Mouse (Mus musculus): Measurements from ENCODE around the gene Cisd3. TPM values are rescaled to one million over a fixed set of nuclear protein-coding genes. Genes with fewer than 3 reads are reported as not detected.
"Not testable (repeated sequence)": the region's sequence is repeated elsewhere in the genome, so short reads cannot be mapped to it uniquely, and the experiment has no call there.

Cisd3 gene
- polyA plus RNA-seq, 1 experiment = 318 TPM

DNA sequence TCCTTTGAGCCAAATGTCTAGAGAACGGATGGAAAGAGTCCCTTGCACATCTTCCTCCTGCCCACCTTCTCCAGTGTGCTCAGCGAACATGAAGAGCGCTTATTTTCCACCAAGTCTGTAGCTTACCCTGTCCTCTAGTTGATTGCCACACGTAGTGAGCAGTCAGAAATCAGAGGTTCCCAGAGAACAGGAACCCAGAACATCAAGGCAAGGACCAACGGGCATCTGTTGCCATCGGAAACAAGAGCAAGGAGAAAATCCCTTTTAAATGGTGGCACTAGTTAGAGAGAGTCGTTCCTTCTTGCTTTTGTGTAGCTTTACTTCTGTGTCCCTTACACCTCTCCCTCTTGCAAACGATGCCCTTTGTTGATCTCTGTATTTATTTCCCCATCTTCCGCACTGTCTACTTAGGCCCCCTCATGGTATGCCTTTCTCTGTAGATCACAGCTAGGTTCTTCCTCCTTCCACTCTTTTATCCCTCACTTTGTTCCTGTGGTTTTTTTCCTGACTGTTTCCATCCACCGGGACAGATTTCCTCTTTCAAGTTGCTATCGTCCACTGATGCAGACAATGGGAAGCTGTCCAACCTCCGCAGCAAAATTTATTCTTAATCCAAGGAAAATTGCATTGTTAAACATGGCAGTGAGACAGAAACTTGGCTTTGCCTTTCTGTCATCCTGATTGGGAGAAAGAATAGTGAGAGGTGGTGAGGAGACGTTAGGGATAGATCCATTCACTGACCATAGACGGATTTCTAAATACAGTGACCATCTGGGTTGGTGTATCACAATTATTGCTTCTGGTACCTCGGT lies 16.2 kb downstream of the Cisd3 start:
- no peak for DNase-seq (ENCODE audit: low read depth, low spot score)
- 57% methylated on average over 15 of the region's 15 CpGs for WGBS

DNA sequence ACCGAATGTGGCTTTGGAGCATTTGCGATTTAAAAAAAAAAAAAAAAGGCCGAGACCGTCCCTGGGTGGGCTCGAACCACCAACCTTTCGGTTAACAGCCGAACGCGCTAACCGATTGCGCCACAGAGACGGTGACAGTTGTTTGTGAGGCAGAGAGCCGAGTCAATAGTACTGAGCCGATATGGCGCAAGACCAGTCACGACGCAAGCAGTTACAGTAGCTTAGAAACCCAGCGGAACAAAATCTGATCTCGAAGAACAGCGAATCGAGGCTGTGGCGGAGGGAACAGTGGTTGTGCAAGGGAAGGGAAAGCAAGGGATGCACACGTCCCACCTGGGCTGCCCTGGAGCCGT lies 16.7 kb downstream of the Cisd3 start:
- no peak for DNase-seq (ENCODE audit: low read depth, low spot score)
- under 1% methylated on average over 24 of the region's 24 CpGs for WGBS

DNA sequence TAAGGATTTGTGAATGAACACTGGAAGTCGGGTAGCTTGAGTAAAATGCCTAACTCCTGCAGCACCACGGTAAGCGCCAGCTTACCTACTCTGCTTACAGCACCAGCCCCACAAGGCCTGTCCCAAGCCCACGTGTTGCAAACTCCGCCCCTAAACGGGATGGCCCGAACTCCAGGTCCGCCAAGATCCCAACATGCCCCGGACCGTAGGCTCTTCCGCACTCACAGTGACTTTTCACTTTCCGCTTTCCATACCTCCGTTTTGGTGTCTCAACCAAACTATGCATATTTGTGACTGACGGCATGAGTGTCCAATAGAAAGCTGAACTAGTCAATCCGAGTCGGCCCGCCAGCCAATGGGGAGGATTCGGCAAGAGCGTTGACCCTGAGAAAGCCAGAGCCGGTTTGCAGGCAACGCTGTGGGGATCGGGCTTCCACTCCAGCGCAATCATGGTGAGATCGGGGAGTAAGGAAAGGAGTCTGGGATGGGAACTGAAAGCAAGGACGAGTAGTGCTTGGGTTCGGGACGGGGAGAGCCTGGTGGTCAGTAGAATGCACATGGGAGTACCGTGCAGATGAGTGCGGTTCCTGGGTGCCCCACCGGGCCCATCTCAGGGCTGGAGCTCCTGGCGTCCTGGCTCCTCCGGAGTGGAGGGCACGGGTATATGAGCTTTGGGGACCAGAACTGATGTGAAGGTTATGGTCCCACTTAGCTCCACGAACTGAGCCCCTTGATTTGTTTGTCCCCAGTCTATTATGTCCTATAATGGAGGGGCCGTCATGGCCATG lies 17.6 kb downstream of the Cisd3 start, which contains the start of gene Psmb3:
Psmb3 (plus strand) TSS at position 361 of the 788 bp plus-strand sequence.
- DNase-seq (ENCODE audit: low read depth, low spot score) = peak; percentile 100
- under 1% methylated on average over 35 of the region's 35 CpGs for WGBS

DNA sequence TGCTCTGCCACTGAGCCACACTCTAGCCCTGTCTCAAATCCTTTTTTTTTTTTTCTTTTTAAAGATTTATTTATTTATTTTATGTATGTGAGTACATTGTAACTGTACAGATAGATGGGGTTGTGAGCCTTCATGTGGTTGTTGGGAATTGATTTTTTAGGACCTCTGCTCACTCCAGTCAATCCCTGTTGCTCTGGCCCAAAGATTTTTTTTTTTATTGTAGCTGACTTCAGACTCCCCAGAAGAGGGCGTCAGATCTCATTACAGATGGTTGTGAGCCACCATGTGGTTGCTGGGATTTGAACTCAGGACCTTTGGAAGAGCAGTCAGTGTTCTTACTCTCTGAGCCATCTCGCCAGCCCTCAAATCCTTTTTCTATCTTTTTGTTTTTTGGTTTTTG lies 24.4 kb downstream of the Cisd3 start:
- 70% methylated on average over 2 of the region's 2 CpGs for WGBS
- DNase-seq (ENCODE audit: low read depth, low spot score) = not testable (repeated sequence)

DNA sequence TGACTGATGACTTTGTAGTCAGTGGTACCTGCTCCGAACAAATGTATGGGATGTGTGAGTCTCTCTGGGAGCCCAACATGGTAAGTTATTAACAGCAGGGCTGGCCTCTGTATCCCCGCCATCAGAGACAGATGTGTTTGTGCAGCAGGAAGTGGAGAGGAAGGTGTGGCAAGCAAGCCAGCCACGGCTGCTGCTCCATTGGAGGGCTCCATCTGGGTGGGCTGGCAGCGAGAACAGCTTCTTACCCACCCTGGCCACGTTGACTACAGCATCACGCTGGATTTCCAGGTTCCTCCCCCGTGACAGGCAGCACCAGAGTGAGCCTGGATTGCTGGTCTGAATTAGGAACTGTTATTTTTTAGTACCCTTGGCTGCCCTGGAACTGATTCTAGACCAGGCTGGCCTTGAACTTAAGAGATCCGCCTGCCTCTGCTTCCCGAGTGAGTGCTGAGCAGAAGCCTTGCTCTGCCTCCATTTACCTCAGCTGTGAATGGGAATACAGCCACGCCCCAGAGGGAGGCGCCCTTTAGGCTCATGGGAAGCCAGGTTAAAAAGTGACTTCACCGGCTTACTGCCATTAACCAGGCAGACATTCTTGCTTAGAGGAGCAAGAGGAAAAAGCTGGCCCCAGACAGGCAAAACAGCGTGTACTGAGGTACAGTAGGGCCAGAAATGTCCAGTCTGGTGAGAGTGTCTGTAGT lies 25.7 kb downstream of the Cisd3 start:
- no peak for DNase-seq (ENCODE audit: low read depth, low spot score)
- 57% methylated on average over 13 of the region's 13 CpGs for WGBS

DNA sequence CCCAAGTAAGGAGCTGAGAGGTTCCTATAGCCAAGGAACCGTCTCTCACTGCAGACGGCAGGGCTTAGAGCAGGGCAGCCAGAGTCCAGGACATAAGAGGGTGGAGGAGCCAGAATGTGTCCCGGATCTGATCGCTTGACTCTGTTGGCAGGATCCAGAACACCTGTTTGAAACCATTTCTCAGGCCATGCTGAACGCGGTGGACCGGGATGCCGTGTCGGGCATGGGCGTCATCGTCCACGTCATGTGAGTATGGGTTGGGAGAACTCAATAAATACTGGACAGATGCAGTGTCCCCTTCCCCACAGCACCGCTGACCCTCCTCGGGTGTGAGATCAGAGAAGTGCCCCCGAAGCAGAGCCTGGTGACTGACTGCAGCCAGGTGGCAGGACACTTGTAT lies 26.7 kb downstream of the Cisd3 start:
- 93% methylated on average over 15 of the region's 15 CpGs for WGBS
- no peak for DNase-seq (ENCODE audit: low read depth, low spot score)

DNA sequence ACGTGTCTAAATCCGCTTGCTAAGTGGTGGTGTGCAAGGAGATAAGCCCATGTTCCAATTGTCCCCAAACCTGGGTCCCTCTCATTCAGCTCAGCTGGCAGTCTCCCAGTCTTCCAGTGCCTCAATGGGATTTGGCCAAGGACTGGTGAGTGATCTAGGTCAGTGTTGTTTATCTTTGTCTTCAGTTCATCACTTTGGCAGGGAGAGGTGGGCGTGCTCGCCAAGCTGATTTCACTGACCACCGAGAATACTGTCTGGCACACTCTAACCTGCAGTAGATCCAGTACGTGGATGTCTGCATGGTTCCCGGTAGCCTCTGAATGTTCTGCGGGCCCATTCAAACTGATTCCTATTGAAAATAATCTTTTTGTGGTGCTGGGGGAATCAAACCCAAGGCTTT lies 28.3 kb downstream of the Cisd3 start:
- WGBS = 75% methylated on average over 8 of the region's 8 CpGs
- no peak for DNase-seq (ENCODE audit: low read depth, low spot score)

DNA sequence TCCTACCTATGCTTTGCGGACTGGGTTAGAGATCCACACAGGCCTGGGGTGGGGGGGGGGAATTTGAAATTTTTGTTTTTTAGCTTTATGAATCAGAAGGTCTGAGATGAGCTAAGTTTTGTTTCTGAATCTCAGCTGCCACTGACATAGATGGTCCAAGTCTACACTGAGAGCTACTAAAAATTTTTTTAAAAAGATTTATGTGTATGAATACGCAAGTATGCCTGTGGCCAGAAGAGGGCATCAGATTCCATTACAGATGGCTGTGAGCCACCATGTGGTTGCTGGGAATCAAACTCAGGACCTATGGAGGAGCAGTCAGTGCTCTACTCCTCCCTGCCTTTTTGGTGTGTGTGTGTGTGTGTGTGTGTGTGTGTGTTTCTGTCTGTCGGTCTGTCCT lies 28.7 kb downstream of the Cisd3 start:
- WGBS = 94% methylated on average over 3 of the region's 3 CpGs
- DNase-seq (ENCODE audit: low read depth, low spot score) = no peak

DNA sequence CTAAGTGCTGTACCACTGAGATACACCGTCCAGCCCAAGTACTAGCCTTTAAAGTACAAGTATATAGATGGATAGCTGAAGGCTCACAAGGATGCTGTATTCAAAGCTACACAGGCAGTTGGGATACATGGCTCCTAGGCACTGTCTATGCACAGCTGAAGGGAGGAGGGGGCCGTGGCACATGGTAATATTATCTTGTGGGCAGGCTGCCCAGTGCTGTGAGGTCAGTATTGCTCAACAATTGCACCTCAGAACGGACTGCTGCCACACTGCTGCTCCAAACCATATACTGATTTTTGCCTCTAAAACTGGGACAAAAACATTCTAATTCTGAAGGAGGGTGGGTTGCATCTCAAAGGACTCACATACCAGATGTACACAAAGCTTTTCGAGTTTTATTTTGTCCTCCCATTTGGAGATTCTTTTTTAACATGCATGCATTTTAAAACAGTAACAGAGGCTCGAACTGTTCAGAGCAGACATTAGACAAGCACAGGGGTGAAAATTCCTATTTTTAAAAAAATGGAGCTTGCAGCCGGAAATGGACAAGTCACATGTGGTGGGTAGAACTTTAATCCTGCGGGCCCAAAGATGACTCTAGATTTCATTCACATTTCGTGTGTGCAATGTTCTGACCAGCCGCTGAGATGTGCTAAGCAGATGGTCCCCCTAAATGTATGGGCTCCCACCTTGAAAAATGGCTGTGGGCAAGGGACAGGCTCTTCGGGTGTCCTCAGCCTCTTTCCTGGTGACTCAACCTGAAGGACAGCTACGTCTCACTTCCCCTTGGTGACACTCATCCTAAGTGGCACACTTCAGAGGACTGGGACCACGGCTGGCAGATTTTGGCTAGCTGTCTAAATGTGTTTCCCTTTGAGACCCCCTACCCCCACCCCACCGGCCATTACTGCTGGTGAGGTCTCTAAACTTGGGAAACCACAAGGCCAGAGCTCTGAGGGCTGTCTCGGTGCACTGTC lies 29.4 kb downstream of the Cisd3 start:
- WGBS = 78% methylated on average over 14 of the region's 14 CpGs

DNA sequence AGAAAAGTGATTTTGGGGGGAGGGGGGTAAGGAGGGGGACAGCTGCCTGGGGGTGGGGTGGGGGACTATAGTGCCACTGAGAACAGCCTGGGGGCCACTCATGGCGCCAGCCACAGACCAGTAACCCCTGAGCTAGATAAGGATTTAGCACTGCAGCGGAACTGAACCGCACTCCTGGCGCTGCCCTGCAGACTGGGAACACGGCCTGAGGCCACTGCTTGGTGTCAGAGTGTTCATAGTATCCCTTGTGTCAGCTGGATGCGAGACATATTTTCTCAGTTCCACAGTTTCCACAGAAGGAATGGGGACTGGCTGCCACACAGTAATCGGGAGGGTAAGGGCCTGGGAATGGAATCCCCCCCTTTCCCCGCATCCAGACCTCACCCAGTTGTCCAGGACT lies 30.4 kb downstream of the Cisd3 start:
- WGBS = 94% methylated on average over 8 of the region's 8 CpGs

More for the DNA sequence above, 29.4 kb downstream of the Cisd3 start:
- no peak for DNase-seq (ENCODE audit: low read depth, low spot score)

DNA sequence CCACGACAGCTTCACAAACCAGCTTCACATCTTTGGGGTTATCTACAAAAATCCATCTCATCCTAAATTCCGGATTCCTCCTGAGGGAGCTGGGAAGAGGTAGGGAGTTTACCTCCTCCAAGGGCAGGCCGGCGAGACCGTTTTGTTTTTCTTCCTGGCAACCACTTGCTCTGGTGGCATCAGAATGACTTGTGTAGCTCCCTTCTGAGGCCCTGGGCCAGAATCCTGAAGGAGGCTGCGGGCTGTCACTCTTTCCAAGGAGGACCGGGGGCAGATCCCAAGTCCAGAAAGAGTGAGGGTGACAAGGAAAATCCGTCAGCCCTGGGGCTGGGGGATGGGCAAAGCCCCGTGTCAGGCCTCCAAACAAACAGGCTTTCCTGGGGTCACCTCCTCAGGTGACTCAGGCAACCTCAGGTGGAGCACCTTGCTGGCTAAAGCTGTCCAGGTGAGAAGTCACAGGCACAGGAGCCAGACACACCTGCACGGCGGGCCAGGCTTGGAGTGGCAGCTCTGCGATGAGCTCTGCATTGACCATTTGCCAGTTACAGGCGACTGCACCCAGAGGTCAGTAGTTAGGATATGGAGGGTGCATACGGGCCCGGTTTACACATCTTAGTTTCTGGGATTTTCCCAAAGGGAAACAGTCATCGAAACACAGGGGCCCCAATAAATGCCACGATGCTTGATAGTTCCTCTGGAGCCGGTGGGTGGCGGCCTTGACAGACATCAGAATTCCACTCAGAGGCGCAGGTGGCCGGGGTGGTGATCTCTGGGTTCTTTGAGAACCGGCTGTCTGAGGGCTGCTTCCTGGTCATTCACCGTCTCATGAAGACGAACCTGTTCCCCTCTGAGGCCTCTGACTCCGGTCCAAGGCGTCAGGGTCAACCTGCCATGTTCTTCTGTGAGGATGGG lies 32.0 kb downstream of the Cisd3 start:
- DNase-seq (ENCODE audit: low read depth, low spot score) = no peak
- 84% methylated on average over 26 of the region's 26 CpGs for WGBS

More for the DNA sequence above, 30.4 kb downstream of the Cisd3 start:
- no peak for DNase-seq (ENCODE audit: low read depth, low spot score)

DNA sequence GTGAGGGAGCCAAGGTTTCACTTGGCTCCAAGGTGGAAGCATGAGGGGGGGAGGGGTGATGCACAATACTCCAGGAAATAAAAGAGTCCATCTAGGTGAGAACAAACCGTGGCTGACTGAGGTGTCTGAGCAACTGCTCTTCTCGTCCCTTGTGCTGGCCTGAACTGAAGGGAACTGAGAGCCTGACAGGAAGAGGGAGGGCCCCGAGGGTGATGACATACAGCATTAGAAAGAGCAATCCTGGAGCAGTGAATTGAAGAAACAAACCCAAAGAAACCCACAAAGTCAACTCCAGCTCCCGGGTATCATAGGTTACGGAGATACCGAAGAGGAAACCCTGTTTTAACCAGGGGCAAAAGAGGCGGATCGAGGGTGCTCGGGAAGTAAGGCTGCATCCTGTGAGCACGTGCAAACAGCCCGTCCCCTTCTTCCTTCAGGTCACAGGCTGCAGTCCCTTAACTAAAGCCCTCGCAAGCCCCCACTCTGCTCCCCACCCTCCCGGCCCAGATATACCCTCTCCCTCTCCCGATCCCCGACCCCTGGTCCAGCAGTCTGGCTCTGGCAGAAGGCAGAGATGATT lies 32.7 kb downstream of the Cisd3 start:
- no peak for DNase-seq (ENCODE audit: low read depth, low spot score)
- WGBS = 81% methylated on average over 15 of the region's 15 CpGs

DNA sequence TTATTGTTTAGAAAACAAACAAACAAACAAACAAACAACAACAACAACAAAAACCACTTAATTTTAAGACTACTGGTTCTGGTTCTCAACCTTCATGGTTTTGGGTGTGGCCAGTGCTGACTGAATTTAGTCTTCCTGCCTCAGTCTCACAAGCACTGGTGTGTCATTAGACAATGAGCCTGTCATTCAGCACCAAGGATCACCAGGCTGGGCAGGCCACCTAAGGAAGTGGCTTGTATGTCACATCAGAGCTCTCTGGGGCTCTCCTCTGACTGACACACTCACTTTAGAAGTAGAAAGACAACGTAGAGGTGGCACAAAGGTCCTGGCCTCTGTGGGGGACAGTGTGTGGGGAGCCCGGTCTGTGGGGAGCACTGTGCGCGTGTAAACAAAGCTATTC lies 33.4 kb downstream of the Cisd3 start:
- WGBS = 84% methylated on average over 4 of the region's 4 CpGs
- no peak for DNase-seq (ENCODE audit: low read depth, low spot score)

DNA sequence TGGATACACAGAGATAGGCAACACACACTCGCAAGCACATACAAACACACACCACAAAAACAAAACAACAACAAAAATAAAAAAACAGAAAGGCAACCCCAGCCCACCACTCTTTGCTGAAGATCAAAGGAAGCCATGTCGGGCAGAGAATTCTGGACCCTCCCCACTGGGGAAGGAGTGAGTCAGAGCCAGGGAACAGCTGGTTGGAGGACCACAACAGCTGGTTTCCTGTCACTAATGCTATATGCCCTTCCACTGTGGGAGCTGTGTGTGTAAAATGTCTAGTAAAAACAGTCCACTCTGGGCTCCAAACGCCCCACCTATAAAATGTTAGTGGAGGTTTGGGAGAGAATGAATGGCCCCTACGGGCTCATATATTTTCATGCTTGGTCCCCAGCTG lies 35.7 kb downstream of the Cisd3 start:
- 88% methylated on average over 4 of the region's 4 CpGs for WGBS
- DNase-seq (ENCODE audit: low read depth, low spot score) = no peak

DNA sequence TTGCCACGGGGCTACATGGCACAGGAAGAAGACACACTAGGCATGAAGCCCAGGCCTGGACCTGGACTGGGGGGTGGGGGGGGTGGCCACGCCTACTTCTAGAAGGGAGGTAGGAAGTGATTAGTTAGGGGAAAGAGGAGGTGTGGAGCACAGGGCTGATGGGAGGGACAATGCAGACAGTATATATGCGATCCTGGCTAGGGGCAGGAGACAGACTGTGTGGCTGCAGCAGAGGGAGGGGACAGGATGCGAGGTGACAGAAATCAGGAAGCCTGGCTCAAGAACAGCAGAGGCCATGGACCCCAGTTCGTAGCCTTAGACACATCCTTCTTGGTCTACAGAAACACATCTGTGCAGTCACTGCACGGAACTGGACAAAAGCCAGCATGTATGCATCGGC lies 38.1 kb downstream of the Cisd3 start:
- WGBS = 71% methylated on average over 7 of the region's 7 CpGs
- DNase-seq (ENCODE audit: low read depth, low spot score) = no peak

DNA sequence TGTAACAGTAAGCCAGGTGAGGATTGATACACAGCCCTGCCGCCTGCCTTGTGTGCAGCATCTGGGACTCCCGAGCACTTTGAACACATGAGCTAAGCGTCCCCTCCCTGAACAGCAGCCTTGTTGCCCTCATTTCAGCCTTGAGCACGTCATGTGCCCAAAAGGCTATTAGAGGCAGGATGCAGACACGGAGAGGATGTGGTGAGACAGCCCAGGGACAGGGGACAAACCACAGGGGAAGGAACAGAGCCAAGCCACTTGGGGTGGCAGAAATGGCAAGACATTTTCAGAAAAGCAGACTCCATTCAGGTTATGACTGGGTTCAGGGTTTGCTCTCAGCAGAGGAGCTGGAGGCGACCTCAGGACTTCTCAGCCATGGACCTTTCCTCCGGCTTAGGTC lies 42.7 kb downstream of the Cisd3 start:
- WGBS = 74% methylated on average over 7 of the region's 7 CpGs

DNA sequence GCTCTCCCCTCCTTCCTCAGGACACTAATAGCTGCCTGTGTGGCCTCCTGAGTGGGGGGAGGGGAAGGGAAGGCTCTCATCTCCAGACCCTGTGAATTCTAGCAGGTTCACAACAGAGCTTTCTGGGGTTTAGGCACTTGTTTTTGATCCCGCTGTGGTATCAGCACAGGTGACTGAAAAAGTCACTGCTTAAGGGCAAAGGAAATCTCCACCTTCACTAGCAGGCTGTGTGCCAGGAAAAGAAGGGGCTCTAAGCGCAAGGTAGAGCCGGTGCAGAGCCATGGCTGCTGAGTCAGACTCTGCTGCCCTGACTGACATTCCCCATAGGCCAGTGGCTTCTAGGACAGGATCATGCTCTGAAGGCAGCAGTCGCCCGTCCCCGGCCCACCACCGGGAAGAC lies 43.1 kb downstream of the Cisd3 start:
- 83% methylated on average over 7 of the region's 7 CpGs for WGBS

More for the DNA sequence above, 42.7 kb downstream of the Cisd3 start:
- DNase-seq (ENCODE audit: low read depth, low spot score) = no peak

DNA sequence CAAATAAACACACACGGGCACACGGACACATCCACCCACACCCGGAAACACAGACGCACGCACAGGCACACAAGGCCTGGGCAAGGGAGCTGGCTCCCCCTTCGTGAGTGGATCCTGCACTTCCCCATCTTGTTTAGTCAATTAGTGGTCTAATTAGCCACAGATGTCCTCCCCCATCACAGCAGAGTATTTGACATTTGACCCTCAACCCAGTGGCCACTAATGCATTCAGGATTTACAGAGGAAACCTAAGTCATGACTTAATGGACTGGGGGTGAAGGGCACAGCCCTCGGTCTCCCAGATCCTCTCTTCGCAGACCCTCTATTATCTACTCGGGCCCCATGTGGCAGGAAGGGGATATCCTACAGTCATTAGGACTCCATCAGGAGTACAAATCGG lies 48.1 kb downstream of the Cisd3 start:
- 65% methylated on average over 10 of the region's 10 CpGs for WGBS
- DNase-seq (ENCODE audit: low read depth, low spot score) = no peak

More for the DNA sequence above, 43.1 kb downstream of the Cisd3 start:
- no peak for DNase-seq (ENCODE audit: low read depth, low spot score)

Measured in large intestine, adult 2 months (tissue).